Mouse (Mus musculus) retina, postnatal 1 day (tissue): ENCODE measurements around the gene Rhox3e.
"Not testable (repeated sequence)": the region's sequence is repeated elsewhere in the genome, so short reads cannot be mapped to it uniquely, and the experiment has no call there.

ENCODE experiments used
- DNase-seq: peaks from one replicate; pipeline ENCODE4 v3.0.0-alpha.2; 2012

Rhox3e gene

GRCm38 (mm10) chrX:37541719-37542118 lies at the start of gene Rhox3e:
Gene Rhox3e, plus strand, starts transcription at chrX:37542019.
- DNase-seq: not testable (repeated sequence)

GRCm38 (mm10) chrX:37514059-37514458 lies 27.8 kb upstream of the Rhox3e start, which contains the start of gene Rhox4d:
Gene Rhox4d, plus strand, starts transcription at chrX:37514359.
- not testable (repeated sequence) for DNase-seq

GRCm38 (mm10) chrX:37530152-37530551 lies 11.7 kb upstream of the Rhox3e start, which contains the start of gene Rhox2e:
Gene Rhox2e, plus strand, starts transcription at chrX:37530452.
- DNase-seq: not testable (repeated sequence)

GRCm38 (mm10) chrX:37557112-37557511 lies 15.3 kb downstream of the Rhox3e start, which contains the start of gene Rhox4e:
Gene Rhox4e, plus strand, starts transcription at chrX:37557412.
- not testable (repeated sequence) for DNase-seq

GRCm38 (mm10) chrX:37571105-37571504 lies 29.3 kb downstream of the Rhox3e start, which contains the start of gene Rhox2f:
Gene Rhox2f, plus strand, starts transcription at chrX:37571405.
- DNase-seq: not testable (repeated sequence)

- not testable (repeated sequence) for DNase-seq
Measured at GRCm38 (mm10) chrX:37572638-37573037, 30.8 kb downstream of the Rhox3e start.

GRCm38 (mm10) chrX:37580692-37581091 lies 38.9 kb downstream of the Rhox3e start, which contains the start of gene Rhox3f:
Gene Rhox3f, plus strand, starts transcription at chrX:37580992.
- DNase-seq: not testable (repeated sequence)
